Mouse (Mus musculus): ENCODE data around the gene Dop1b.
"Not testable (repeated sequence)": the region's sequence is repeated elsewhere in the genome, so short reads cannot be mapped to it uniquely, and the experiment has no call there.

Gene Dop1b

GRCm38 (mm10) chr16:93797841-93798492 lies 86.3 kb downstream of the Dop1b start:
- DNase-seq, result peak; percentile 22 to 38

- no peak for DNase-seq
Measured at GRCm38 (mm10) chr16:93798623-93799022, 86.9 kb downstream of the Dop1b start.

- peak in 1 of 2 experiments; percentile 45 for DNase-seq
Measured at GRCm38 (mm10) chr16:93799071-93799470, 87.4 kb downstream of the Dop1b start.

GRCm38 (mm10) chr16:93799936-93800335 lies 88.2 kb downstream of the Dop1b start:
- DNase-seq, result no peak

GRCm38 (mm10) chr16:93807167-93807566 lies 95.5 kb downstream of the Dop1b start:
- DNase-seq, result no peak

- no peak for DNase-seq
Measured at GRCm38 (mm10) chr16:93807961-93808554, 96.4 kb downstream of the Dop1b start.

- DNase-seq, result peak; percentile 37 to 48
Measured at GRCm38 (mm10) chr16:93815856-93816736, 104.4 kb downstream of the Dop1b start.

GRCm38 (mm10) chr16:93816861-93817260 lies 105.2 kb downstream of the Dop1b start:
- no peak for DNase-seq

- no peak for DNase-seq
Measured at GRCm38 (mm10) chr16:93817371-93817770, 105.7 kb downstream of the Dop1b start.

- DNase-seq, result no peak
Measured at GRCm38 (mm10) chr16:93818691-93819324, 107.1 kb downstream of the Dop1b start.

- no peak for DNase-seq
Measured at GRCm38 (mm10) chr16:93819325-93819696, 107.6 kb downstream of the Dop1b start.

- DNase-seq, result no peak
Measured at GRCm38 (mm10) chr16:93820040-93820439, 108.3 kb downstream of the Dop1b start.

GRCm38 (mm10) chr16:93821706-93822105 lies 110.0 kb downstream of the Dop1b start:
- no peak for DNase-seq

GRCm38 (mm10) chr16:93822433-93823225 lies 110.9 kb downstream of the Dop1b start:
- not testable (repeated sequence) for DNase-seq

- no peak for DNase-seq
Measured at GRCm38 (mm10) chr16:93824799-93825198, 113.1 kb downstream of the Dop1b start.

GRCm38 (mm10) chr16:93825463-93825862 lies 113.8 kb downstream of the Dop1b start:
- no peak for DNase-seq

GRCm38 (mm10) chr16:93826054-93826453 lies 114.3 kb downstream of the Dop1b start:
- DNase-seq, result no peak

- not testable (repeated sequence) for DNase-seq
Measured at GRCm38 (mm10) chr16:93826478-93826877, 114.8 kb downstream of the Dop1b start.

- no peak for DNase-seq
Measured at GRCm38 (mm10) chr16:93826909-93827308, 115.2 kb downstream of the Dop1b start.

- no peak for DNase-seq
Measured at GRCm38 (mm10) chr16:93829526-93829925, 117.8 kb downstream of the Dop1b start.

- no peak for DNase-seq
Measured at GRCm38 (mm10) chr16:93830071-93830470, 118.4 kb downstream of the Dop1b start.

- peak in 1 of 2 experiments; percentile 21 for DNase-seq
Measured at GRCm38 (mm10) chr16:93830916-93831315, 119.2 kb downstream of the Dop1b start.
